Mouse (Mus musculus) c-Kit-positive CD71-positive TER-119-positive erythroid progenitor cells, embryonic 14.5 days (primary cell): ENCODE results near the gene Afm.
A peak's percentile ranks its signal among the peaks of the same experiment; 100 is the strongest.

Experiments used
- DNase-seq: peaks from one replicate; pipeline ENCODE4 v3.0.0-alpha.2; 2013; ENCODE audit warnings: low spot score

The Afm gene

DNA sequence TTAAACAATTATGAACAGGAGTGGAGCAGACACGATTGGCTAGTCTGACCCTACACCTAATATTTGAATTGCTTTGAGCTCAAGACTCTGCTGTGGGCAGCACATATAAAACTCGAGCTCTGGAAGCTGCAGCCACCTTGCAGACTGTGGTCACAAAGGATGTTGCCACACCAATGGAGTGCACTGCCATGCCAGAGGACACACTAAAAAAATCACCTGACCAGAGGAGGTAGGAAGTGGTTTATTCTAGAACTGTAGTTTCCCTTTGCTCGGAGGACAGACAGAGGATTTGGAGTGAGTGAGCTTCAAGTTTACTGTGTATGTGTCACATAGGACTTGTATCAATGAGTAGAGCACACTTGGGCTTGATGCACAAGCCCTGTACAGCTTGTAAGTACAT, 37.3 kb downstream of the Afm start:
- no peak for DNase-seq

DNA sequence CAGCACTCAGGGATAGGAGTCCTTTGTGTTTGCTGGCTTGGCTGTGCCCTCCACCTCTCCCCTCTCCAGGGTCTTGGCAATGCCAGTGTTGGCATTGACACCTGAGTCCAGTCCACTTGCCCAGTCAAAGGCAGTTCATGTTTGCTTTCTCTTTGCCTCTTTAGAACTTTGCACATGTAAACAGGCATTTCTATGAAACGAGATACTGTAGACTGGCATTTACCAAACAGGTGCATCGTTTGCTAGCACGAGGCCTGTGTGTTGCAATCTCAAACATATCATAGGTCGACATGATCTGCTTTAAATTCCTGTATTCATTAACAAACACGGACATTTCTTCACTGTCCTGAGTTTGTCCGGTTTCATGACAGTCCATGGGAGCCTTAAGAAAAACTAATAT, 42.0 kb downstream of the Afm start, which contains the start of gene 5830473C10Rik:
Gene 5830473C10Rik, plus strand, starts transcription at position 365 of the 400 bp plus-strand sequence.
- DNase-seq = no peak

DNA sequence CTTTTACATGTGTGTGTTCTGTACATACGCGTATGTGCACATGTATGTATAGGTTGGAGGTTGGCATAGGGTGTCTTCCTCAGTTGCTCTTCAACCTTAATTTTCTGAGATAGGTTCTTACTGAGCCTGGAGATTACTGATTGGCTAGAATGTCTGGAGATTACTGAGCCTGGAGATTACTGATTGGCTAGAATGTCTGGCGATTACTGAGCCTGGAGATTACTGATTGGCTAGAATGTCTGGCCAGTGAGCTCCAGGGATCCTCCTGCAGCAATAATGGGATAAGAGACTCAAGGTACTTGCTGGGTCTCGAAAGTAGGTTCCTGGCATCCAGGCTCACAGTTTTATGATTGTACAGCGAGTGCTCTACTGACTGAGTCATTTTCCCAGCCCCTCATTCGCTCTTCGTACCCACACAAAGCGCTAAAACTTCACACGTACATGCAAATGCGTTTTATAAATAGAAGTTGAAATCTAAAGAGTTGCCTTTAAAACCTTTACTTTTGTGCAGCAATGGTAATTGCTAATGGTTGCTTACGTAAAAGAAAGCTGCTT, 43.1 kb downstream of the Afm start:
- DNase-seq = no peak

DNA sequence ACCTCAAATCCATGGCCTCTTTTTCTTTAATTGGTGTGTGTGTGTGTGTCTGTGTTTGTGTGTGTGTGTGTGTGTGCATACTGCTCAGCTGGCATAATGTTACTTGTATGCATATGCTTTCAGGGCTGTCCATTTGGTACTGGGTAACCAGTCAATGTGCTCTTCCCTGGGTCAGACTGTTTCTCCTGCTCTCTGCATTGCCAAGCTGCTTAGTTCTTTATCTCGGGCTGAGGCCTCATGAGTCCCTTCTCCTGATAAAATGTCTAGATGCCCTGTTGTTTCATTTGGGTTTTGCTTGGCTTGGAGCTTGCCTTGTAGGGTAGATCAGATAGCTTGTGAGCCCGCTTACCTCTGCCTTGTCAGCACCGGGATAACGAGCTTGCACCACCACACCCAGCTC, 44.1 kb downstream of the Afm start:
- no peak for DNase-seq

DNA sequence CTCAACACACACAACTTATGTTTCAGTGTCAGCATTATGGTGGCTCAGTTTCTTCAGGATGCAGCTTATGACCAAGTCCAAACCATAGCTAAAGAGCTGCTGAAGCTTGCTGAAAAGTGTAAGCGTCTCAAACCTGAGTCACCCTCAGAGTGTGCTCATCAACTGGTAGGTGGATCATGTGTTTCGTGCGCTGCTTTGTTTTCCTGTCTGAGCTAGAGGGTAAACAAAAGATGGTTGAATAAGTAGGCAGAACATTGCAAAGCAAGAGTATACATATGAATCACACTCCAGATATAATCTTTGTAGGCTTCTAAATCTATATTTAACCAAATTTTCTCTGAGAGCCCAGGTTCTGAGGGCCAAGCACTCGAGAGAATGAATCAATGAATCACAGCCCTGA, 45.4 kb downstream of the Afm start:
- no peak for DNase-seq

DNA sequence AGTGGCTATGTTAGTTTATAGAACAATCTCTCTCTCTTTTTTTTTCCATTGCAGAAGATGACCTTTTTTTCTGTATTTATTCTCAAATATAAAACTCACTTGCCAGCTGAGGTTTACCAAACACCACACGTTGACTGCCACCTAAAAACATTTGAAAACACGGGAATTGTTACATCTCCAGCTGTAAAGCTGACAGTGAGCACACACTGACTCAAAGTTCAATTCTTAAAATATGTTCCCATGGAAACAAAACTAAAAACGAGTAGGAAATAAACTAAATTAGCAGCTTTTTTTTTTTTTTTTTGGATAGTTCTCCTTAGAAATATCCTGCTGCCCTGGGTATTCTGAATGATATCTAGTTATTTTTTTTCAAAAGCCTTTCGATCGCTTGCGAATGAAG, 46.5 kb downstream of the Afm start:
- no peak for DNase-seq

DNA sequence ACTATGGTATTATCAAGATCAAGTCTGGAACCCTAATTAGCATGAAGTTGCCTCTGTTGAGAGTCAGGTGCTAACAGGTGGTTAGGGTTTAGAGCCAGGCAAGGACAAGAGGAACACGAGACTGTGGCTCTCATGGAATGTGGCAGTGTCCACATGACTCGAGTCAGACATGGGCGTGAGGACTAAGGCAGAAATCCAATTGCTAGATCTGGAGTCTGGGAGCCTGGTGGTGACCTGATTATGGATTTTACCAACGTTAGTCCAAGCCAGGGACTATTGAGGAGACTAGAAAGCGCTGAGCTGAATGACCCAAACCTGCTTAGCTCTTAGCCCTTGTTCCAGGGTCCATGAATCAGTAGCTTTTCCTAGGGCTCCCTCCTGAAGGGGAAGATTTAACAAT, 49.1 kb downstream of the Afm start:
- no peak for DNase-seq

DNA sequence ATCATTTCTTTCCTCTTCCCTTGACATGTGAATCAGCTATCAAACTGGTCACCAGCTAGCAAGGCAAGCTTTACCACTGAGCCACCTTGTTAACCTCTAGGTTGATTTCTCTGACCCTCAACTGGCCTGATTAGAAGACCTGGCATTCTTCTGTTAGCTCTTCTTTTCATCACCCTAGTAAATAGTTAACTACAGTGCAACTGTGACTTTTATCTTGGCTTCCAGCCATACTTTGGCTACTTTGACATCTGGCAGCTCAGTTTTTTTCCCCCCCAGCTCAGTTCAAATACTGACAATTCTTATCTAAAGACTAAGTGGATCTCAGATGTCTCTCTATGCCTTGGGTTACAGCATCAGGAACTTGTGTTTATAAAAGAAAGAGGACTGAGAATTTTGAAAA, 49.6 kb downstream of the Afm start:
- no peak for DNase-seq

DNA sequence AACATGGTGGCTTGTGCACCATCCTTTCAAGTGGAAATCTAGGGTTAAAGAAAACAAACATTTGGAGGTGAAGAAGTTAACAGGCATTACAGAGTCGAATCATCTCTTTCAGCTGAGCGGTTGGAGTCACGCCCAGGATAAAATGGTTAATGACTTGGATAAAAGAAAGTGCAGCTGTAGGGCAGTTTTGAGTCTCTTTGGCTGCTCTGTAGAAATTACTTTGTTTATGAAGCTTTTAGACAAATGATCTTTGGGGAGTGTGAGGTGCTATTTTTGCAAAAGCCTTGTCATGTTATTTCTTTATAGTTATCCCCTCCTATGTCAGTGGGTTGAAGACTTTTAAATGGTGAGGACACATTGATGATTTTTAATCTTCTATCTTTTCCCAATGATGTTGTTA, 52.5 kb downstream of the Afm start:
- no peak for DNase-seq

DNA sequence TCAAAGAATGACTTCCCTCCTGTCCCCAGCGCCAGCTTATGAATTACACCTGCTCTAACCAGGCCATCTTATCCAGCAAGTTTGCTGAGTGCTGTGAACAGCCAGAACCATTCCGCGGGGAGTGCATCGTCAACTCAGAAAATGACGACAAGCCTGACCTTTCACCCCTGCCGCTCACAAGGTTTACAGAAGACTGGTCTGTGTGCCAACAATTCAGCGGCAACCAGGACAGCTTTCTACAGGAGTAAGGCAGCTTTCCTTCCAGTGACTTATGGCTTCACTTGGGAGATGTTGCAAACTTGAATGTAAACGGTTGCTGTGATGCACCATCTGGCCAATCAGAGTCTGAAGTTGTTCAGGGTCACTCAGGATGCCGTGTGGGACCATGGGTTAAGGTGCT, 59.0 kb downstream of the Afm start:
- no peak for DNase-seq

DNA sequence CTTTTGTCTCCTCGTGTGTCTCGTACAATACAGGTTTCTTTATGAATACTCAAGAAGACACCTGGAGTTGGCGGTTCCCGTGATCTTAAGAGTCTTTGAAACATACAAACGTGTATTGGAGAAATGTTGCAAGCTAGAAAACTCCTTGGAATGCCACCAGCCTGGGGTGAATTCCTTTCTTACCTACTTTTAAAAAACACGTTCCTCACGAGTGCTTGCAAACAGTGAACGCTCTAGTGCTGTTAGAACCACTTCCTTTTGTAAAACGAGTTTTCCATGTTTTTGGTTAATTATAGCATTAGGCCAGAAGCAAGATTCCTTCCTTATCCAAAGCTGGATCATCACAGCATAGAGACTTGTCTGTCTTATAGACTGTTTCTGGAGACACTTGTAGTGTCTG, 60.8 kb downstream of the Afm start:
- DNase-seq = no peak

DNA sequence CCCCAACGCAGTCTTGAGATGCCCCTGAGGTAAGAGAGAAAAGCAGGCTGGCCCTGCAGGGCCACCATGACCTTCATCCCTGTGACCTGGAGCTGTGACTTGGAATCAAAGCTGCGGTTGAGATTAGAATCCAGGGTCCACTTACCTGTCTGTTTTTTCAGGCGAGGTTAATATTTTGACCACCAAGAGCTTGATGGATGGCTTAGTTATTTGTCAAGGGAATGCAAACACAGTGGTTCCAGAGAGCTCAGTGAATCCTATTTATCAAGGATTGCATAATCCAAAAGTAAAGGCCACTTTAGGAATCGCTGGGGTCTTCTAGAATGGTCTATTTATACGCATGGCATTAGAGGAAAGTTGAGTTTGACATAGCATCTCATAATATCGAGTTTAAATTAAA, 63.4 kb downstream of the Afm start:
- DNase-seq = no peak

DNA sequence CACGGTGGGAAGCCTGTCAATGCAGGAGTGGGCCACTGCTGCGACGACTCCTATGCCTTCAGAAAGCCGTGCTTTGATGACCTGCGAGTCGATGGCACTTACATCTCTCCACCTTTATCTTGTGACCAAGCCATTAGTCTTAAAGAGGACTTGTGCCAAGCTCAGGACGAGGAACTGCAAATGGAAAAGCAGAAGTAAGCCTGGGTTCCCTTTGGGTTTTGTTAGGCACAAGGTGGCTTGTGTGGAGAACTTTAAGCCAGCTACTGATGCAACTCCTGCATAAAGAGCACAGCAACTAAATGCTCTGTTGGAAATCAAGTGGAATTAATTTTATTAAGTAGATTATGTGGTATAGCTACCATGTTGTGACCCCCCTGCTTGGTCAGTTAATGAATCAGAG, 66.1 kb downstream of the Afm start:
- no peak for DNase-seq

DNA sequence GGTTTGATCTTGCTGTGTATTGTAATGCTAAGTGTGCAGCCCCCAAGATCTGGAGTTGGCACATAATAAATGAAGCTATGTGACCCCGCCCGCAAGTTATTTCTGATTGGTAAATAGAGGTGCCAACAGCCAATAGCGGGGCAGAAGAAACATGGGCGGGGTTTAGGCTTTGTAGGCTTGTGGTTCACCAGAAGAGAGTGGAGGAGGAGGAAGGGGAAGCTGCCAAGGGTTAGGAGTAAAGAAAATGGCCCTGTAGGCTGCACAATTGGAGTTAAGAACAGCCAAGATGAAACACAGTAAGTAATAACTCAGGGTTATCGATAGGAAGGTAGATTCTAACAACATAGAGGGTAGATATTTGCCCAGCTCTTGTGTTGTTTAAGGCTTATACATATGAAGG, 67.8 kb downstream of the Afm start:
- DNase-seq = no peak

DNA sequence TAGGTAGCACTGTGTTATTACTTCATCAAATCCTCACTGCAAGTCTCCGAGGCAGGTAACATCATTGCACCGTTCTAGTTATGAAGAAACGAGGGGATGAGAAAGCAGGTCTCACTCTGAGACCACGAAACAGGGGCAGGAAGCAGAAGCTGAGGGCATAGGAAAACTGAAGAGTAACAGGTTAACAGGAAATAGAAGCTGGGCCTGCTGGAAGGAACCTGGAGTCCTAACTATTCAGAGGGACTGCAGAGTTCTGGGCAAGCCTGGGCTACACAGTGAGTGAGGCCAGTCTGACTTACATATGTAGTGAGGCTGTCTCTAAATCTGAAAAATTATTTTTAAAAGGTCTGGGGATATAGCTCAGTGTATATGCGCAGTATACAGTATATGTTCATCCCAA, 69.4 kb downstream of the Afm start:
- DNase-seq = no peak

DNA sequence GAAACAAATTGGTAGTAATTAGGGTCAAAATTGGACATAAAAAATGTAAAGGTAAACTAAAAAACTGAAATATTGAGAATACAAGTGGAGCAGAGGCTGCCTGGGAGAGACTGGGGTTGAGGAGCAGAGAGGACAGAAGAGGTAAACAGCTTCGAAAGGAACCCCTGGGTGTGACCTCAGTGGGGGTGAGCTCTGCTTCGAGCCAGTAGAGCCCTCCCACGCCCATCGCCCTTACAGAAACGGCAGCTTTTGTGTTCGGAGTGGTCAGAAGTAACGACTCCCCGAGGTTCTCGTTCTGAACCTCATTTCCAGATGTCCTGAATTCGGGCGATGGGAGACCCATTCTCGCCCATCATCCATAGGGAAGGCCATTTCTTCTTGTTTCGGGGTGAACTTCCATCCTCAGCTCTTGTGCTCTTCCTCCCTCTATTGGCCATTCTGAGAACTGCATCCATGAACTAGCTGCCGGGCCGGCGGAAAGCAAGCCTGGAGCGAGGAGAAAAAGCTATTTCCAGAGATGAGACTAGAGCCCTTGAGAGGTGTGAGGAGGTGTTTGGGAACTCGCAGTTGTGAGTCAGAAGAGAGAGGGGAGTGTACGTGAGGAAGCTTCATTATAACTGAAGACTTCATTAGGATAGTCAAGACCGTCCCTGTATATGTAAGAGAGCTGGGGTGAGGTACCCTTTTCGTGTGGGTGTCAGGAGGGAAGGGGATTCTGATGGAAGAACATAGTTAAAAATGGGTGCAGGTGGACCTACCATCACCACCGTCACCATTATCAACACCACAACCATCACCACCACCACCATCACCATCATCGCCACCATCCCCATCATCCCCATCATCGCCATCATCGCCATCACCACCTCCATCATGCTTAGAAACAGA, 70.2 kb downstream of the Afm start:
- peak; percentile 56 for DNase-seq

DNA sequence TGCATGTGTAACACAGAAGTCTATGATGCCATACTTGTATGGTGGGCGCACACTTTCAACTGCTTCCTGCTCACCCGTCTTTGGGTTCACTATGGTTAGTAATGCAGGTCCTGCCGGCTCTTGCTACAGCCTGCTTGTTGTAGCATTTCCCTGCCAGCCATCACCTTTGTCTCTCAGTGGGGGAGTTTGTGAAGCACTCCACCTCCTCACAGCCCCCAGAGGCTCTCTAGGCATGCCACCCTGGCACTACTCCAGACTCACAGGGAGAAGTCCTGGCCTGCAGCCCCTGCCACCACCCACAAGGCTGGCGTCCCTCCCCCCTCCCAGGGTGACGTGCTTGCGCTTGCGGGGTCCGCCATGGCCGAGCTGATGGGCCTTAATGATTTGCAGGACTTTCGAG, 71.9 kb downstream of the Afm start:
- DNase-seq = no peak

DNA sequence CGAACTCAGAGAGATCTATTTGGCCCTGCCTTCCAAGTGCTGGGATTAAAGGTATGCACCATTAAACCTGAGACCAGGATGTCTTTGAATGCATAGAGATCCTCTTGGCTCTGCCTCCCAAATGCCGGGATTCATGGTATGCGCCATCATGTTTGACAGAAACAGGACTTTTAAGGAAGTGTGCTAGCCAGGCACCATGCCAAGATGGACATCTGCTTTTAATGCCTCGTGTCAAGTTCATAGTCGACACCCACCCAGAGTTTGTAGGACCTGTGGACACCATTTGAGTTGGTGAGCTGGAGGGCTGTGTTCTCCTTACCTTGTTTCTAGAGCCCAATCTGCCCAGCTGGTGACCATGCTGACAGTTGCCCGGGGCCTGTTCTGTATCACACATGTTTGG, 73.2 kb downstream of the Afm start:
- no peak for DNase-seq

DNA sequence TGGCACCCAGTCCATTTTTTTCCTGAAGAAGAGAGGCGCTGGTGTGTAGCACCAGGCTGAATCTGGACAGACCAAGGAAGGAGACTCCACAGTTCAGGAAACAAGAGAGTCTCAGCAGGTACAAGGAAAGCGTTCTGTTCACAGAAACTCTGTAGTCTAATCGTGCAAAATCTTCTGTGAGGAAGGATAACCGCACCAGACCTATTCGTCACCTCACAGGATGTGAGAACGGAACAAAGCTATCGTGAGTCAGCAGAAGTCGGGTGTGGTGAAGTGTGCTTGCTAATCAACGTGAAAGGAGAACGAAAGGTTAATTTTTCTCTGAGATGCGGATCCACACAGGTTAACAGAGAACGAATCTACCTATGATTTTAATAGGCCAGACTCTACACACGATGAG, 76.2 kb downstream of the Afm start:
- peak; percentile 35 for DNase-seq

DNA sequence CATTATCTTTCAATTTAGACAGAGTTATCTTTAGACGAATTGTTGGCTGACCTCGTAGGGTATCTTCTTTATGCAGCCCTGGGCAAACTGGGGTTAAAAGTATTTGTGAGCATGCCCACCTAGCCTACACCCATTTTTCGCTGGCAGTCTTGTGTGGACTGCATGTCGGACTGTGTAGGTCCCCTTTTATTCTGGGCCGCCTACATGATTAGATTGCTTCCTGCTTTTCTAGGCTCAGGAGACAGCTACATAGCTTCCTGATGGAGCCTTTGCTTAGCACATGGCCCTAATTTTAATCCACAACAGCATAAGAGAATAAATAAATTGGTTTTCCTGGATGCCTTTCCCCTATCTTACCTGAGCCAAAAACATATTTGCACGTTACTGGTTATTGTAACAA, 77.4 kb downstream of the Afm start:
- DNase-seq = no peak

DNA sequence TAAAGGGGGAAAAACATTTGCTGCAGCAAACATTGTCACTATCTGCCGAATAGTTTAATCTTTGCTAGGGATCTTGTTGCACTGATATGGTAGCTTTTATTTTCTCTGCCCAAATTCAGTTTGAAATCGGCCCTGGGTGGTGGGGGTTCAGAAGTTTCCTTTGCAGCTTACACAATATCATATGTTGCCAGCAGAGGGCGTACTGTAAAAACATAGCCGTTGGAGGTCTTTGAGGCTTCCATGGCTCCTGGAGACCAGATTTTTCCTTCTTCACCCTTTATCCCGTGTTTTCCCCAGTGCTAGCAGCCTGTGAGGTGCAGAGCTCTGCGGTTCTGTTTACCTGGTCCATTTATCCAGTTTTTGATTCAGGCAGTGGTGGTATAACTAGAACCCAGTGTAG, 82.7 kb downstream of the Afm start:
- no peak for DNase-seq
